ENCODE assay signal across 17 mouse cellular contexts in the genomic region with DNA sequence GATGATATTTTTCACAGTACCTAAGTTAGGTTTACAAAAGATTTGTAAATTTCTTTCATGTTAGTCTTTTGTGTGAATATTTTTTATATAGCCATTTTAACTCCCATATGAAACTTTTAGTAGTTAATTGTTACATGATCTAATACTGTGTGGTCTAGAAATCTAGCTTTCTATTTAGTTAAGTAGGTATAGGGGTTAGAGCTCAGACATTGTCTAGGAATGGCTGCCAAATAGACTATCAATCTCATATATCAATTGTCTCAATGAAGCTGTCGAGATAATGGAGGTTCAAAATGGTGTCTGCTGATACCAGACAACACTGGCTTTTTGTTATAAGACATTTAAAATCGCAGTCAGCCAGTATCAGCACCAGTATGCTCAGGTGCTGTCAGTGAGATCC.
"Had no signal": no experiment of that assay in that cellular context is flagged by ENCODE, and none has a peak within 500 bp of the region (broad histone marks: within the 10 kb centered on the region; RNA-seq: fewer than 3 reads in every experiment).

No protein-coding gene starts in this region.

- H3K4me2 ChIP-seq: liver, embryonic 12.5 days; lung, embryonic 14.5 days; midbrain, embryonic 12.5 days; stomach, embryonic 15.5 days had no signal

- H3K27ac ChIP-seq: liver, embryonic 12.5 days; liver, embryonic 14.5 days; midbrain, embryonic 10.5 days; midbrain, embryonic 12.5 days; stomach, embryonic 15.5 days; stomach, postnatal 0 days had no signal

- H3K36me3 ChIP-seq: liver, embryonic 12.5 days; midbrain, embryonic 10.5 days; midbrain, embryonic 12.5 days; stomach, embryonic 15.5 days had no signal

- H3K9me3 ChIP-seq: liver, embryonic 12.5 days; midbrain, embryonic 10.5 days; midbrain, embryonic 12.5 days; stomach, embryonic 15.5 days had no signal

- H3K27me3 ChIP-seq: liver, embryonic 12.5 days; midbrain, embryonic 12.5 days; stomach, embryonic 15.5 days had no signal

- ATAC-seq: liver, embryonic 12.5 days; midbrain, embryonic 16.5 days had no signal

- H3K9ac ChIP-seq: liver, embryonic 12.5 days; liver, embryonic 14.5 days; lung, embryonic 14.5 days; midbrain, embryonic 12.5 days; stomach, embryonic 15.5 days had no signal

- H3K4me3 ChIP-seq: liver, embryonic 12.5 days; midbrain, embryonic 10.5 days; midbrain, embryonic 12.5 days; myocyte; stomach, embryonic 15.5 days had no signal

- H3K4me1 ChIP-seq: liver, embryonic 12.5 days; midbrain, embryonic 10.5 days; stomach, embryonic 15.5 days had no signal

- DNase-seq: lung, adult 18-20 months; lung, embryonic 14.5 days; lung, postnatal 10 days; lung, postnatal 4 days; midbrain, embryonic 14.5 days; right cerebral cortex, postnatal 14 days; thymus, adult 2 months; thymus, postnatal 25 days; thymus, postnatal 4 days had no signal
